Mouse (Mus musculus): ENCODE measurements at regions not wholly inside any gene's neighbourhood (a gene's known extent, or its start where the extent isn't known, plus 50 kb on each side); places are given as distances from the start of the nearest gene placed in this dataset.

DNA sequence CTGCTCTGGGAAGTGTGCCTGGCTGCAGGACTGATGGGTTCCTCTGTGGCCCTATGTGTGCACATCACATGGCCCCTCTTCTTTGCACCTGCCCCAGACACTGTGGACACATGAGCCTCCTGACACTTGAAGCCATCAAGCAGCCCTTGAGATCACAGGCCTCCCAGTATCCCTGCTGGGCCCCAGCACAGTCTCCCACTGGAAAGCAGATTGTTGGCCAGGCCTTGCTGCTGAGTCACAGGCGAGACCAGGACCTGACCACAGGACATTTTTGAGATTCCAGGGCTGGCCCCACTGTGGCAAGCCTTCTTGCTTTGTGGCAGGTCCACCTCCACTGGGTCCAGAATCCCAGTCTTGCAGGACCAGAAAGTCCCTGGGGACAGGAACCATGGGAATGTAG, 105.5 kb upstream of the Ccnd1 start:
- no peak for DNase-seq (ENCODE audit: low read depth, low spot score)

DNA sequence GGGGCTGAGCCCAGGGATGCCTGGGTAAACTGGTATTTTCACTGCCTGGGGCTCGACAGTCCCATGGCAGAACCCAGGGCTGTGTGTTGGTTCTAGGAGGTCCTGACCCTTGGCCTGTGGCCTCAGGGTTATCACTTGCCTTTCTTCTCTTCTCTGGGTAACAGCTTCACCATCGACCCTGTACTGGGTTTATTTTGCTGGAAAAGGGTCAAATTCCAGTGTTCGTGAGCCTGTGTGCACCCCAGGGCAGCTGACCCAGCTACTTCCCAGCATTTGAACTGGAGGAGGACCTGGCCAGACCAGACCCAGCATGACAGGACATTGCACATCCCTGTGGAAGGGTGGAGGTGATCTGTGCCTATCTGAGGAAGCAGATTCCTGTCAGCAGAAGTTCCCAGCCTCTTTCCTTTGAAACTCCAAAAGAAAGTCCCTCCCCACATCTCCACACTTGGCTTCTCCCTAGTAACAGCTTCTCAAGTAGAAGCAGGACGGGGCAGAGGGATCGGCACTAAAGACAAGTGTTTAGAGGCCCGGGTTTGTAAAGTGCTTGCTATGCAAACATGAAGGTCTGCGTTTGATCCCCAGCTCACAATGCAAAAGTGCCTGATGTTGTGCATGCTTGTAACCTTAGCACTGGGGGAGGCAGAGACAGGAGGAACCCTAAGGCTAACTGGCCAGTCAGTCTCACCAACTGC, 103.9 kb upstream of the Ccnd1 start:
- DNase-seq (ENCODE audit: low read depth, low spot score) = no peak

GRCm38 (mm10) chr7:145040871-145041270, 101.1 kb upstream of the Ccnd1 start:
- no peak for DNase-seq (ENCODE audit: low read depth, low spot score)

DNA sequence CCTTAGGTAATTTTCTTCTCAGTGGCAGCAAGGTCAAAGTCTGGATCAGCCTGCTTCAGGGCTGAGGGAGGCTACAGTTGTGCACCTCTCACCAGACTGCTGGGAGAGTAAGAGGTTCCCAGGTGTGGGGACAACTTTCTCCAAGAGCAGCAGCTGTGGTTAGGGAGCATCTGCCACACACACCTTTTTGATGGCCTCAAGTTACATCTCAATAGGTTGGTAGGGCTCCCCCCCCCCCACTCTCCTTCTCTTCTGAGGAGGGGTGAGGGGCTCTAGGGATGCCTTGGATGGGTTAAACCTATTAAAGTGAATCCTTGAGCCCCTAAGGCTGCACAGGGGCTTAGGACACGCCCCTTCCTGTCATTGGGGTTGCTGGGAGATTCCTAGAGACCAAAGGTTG, 94.7 kb upstream of the Ccnd1 start:
- DNase-seq (ENCODE audit: low read depth, low spot score) = peak; percentile 82

GRCm38 (mm10) chr7:145031275-145031674, 91.5 kb upstream of the Ccnd1 start:
- no peak for DNase-seq (ENCODE audit: low read depth, low spot score)

DNA sequence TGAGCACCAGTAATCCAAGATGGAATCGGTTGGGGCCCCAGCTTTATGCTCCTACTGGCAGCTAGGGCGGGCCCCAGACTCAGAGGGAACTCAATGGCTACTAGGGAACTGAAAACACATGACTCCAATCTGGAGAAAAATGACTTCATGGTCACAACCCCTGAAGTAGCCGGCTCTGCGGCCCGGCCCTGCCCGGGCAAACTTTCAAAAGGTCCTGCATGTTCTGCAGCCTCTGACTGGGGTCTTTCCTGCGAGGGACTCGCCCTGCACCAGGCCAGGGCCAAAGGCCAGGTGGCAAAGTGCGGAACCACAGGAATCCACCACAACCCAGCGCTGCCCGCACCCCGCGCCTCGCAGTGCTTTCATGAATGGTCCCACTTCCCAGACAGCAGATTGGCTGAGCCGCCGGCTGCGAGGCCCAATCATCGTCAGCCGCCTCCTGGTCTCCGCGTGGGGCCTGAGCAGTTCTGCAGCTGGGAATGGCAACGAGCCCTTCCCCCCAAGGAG, 91.0 kb upstream of the Ccnd1 start:
- DNase-seq (ENCODE audit: low read depth, low spot score) = peak; percentile 82

DNA sequence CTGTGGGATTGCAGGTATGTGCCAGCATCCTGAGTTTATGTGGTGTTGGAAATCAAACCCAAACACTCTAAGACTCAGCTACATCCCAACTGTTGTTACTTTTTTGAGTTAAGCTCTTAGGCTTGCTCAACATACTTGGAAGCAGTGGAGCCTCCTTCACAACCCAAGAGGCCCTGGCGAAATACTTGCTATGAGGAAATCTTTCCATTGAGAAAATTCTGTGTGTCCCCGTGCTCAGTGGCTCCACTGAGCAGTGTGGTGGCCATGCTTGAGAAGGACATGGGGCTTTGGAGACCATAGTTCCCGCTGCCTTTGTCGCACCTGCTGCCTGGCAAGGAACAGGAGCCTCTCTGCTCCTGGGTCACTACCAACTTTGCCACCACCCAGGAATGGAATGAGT, 89.9 kb upstream of the Ccnd1 start:
- no peak for DNase-seq (ENCODE audit: low read depth, low spot score)

GRCm38 (mm10) chr7:145029124-145029523, 89.4 kb upstream of the Ccnd1 start:
- peak; percentile 83 for DNase-seq (ENCODE audit: low read depth, low spot score)

DNA sequence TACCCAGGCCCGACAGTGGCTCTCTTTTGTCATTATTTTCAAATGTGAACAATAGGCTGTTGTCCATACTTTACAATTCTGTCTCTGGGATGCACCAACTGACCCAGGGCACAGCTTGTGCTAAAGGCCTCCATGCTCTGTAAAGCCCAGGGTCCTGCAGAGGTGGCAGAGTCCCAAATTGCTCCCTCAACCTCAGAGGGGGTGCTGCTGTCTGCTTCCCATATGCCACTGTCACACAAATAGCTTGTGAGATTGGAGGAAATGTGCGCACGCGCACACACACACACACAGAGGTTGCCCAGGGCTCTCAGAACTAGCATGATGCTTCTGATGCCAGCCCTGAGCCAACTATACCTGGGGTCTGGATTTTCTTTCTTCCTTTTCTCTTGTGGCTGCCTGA, 87.3 kb upstream of the Ccnd1 start:
- no peak for DNase-seq (ENCODE audit: low read depth, low spot score)

GRCm38 (mm10) chr7:145026014-145026285, 86.2 kb upstream of the Ccnd1 start:
- no peak for DNase-seq (ENCODE audit: low read depth, low spot score)

- no peak for DNase-seq (ENCODE audit: low read depth, low spot score)
Observed at GRCm38 (mm10) chr7:145025186-145026013, 85.7 kb upstream of the Ccnd1 start.

GRCm38 (mm10) chr7:145024651-145025050, 84.9 kb upstream of the Ccnd1 start:
- DNase-seq (ENCODE audit: low read depth, low spot score) = no peak

GRCm38 (mm10) chr7:145019137-145019536, 79.4 kb upstream of the Ccnd1 start:
- no peak for DNase-seq (ENCODE audit: low read depth, low spot score)

- no peak for DNase-seq (ENCODE audit: low read depth, low spot score)
Observed at GRCm38 (mm10) chr7:145018149-145018548, 78.4 kb upstream of the Ccnd1 start.

- DNase-seq (ENCODE audit: low read depth, low spot score) = no peak
Observed at GRCm38 (mm10) chr7:145015463-145016085, 75.8 kb upstream of the Ccnd1 start.

DNA sequence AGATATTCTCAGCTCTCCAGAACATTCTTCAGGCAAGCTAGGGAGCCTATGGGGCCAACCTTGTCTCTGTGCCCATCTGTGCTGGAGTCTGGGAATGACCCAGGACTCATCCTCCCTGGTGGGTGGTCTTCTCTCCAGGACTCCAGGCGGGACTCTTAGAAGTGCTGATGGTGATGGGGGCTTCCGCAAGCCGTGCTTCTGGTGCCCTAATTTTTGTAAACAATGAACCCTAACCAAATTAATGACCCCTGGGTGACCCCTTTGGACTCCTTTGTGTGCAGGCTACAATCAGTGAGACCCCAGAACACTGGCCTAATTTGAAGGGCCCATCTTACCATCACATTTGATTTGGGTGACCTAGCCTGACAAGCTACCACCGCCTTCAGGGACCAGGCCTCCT, 71.0 kb upstream of the Ccnd1 start:
- no peak for DNase-seq (ENCODE audit: low read depth, low spot score)

DNA sequence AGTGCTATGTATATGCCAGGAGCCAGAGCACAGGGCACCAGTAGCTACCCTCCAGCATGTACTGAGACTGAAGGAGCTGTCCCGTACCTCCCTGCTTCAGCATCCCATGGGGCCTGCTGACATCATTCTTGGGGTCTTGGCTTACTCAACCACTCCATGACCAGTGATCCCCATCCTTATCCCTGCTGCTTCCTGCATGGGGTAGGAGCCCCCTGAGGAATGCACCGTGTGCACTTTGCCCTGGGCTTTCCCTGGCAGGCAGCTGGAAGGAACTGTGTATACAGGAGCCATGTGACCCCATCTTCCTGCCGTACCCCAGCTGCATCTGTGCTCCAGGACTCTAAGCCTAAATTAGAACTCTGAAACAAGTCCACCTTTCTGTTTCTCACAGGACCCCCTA, 70.3 kb upstream of the Ccnd1 start:
- DNase-seq (ENCODE audit: low read depth, low spot score) = no peak

DNA sequence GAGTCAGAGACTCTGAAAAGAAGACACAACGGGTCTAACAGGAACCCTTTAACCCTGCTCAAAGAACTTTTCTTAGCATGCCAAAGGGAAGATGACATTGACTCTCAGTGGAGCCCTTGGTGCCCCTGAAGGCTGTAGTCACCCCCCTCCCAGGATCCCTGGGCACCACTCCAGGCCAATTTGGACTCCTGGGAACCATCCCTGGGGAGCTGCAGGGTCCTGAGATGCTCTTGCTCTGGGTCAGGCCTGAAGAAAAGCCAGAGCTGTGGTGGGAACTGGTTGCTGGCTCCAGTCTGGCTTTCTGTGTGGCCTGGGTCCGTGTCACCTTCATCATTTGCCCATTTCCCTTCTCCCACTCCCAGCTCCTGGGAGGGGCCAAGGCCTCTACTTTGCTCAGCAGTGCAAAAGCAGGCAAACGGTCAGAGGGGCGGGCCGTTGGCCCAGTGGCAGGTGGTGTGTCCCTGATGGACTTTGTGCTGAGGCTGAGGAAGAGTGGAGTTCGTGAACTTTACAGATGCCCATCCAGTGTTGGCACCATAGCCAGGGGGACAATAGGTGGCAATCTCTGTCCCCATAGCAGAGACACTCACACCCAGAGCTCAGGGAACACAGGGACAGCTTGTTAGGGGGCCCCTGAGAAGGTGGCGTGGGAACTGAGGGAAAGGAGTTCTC, 69.1 kb upstream of the Ccnd1 start:
- no peak for DNase-seq (ENCODE audit: low read depth, low spot score)

DNA sequence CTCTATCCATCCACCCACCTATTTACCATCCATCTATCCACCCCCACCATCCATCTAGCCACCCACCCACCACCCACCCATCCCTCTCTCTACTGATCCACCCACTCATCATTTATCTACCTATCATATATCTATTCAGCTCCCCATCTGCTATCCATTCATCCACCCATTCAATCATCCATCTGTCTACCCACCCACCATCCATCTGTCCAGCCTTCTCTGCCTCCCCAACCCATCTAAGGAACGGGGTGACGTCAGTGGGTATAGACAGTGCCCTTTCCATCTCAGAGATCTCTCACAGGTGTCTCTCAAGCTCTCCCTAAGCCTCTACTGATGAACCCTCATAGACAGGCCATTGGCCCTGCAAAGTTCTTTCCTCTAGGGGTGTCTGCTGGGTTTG, 67.5 kb upstream of the Ccnd1 start:
- no peak for DNase-seq (ENCODE audit: low read depth, low spot score)

DNA sequence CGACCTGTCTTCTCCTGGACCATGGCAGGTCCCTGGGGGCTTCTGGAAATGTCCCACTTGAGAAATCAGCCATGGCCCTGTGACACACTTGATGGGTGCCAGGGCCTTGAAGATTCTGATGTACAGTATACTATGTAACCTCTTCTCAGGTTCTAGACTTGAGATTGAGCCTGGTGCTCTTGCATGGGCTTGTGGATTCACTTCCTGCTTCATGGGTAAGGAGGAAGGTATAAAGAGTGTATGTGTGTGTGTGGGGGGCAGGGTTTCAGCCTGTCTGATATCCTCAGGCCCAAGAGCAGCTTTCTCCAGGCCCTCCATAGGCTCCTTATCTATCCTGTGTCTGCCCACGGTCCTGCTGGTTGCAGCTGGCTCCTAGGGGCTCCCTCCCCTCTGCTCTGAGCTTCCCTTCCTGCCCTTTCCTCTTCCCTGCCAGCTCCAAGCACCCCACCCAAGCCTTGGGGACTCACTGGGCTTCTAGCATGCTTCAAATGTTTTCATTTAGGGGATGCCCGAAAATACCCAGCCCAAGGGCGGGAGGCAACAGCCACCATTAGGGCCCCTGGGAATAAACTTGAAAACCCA, 61.9 kb upstream of the Ccnd1 start:
- DNase-seq (ENCODE audit: low read depth, low spot score) = no peak

GRCm38 (mm10) chr7:144999741-145000140, 60.0 kb upstream of the Ccnd1 start:
- no peak for DNase-seq (ENCODE audit: low read depth, low spot score)

GRCm38 (mm10) chr7:144996847-144997246, 57.1 kb upstream of the Ccnd1 start:
- no peak for DNase-seq (ENCODE audit: low read depth, low spot score)
